Mouse (Mus musculus) neural tube, embryonic 11.5 days (tissue): ENCODE data around the gene Kif1b. TPM values are rescaled to one million over a fixed set of nuclear protein-coding genes. Genes with fewer than 3 reads are reported as not detected.
"Not testable (repeated sequence)": the region's sequence is repeated elsewhere in the genome, so short reads cannot be mapped to it uniquely, and the experiment has no call there.

ENCODE experiments used
- ATAC-seq: fragments of 200-750 bp; cut with Nextera tagmentation; 2 replicates; pipeline ENCODE4 v1.8.0; 2017; ENCODE audit warnings: moderate number of reproducible peaks, mild to moderate bottlenecking, moderate TSS enrichment, moderate library complexity; ENCODE audit not compliant: insufficient read depth, low FRiP score, low TSS enrichment
- DNase-seq: peaks from one replicate; pipeline ENCODE4 v3.0.0-alpha.2; 2015; ENCODE audit warnings: low spot score
- H3K27ac ChIP-seq: fragments of 300-500 bp; sonication (generic); 2 replicates; pipeline ENCODE4 v1.5.1; 2014; ENCODE audit warnings: low read depth, mild to moderate bottlenecking, low read length
- H3K27me3 ChIP-seq: fragments of 300-500 bp; sonication (generic); 2 replicates; pipeline ENCODE4 v1.6.1; 2014; ENCODE audit warnings: mild to moderate bottlenecking, low read length, mixed read lengths; ENCODE audit not compliant: control insufficient read depth, insufficient read depth
- H3K36me3 ChIP-seq: fragments of 300-500 bp; sonication (generic); 2 replicates; pipeline ENCODE4 v1.6.1; 2014; ENCODE audit warnings: mild to moderate bottlenecking, low read length, moderate library complexity, mixed read lengths; ENCODE audit not compliant: control insufficient read depth, insufficient read depth
- H3K4me1 ChIP-seq: fragments of 300-500 bp; sonication (generic); 2 replicates; pipeline ENCODE4 v1.6.1; 2014; ENCODE audit warnings: low read length, mixed read lengths; ENCODE audit not compliant: control insufficient read depth, insufficient read depth
- H3K4me2 ChIP-seq: fragments of 300-500 bp; sonication (generic); 2 replicates; pipeline ENCODE4 v1.6.1; 2014; ENCODE audit warnings: low read depth, mild to moderate bottlenecking, moderate library complexity
- H3K4me3 ChIP-seq: fragments of 300-500 bp; sonication (generic); 2 replicates; pipeline ENCODE4 v1.5.1; 2014; ENCODE audit warnings: low read depth, low read length
- H3K9ac ChIP-seq: fragments of 300-500 bp; sonication (generic); 2 replicates; pipeline ENCODE4 v1.6.1; 2014; ENCODE audit warnings: mild to moderate bottlenecking, low read length
- H3K9me3 ChIP-seq: fragments of 300-500 bp; sonication (generic); 2 replicates; pipeline ENCODE4 v1.6.1; 2016; ENCODE audit warnings: low read length; ENCODE audit not compliant: control insufficient read depth
- WGBS: fragments of 180-500 bp; shearing (Covaris S2); extraction: QIAGEN DNeasy Blood & Tissue Kit; methylation state at CpG from one replicate; pipeline ENCODE4 v1.1.7; 2014; 5-methylcytosine and 5-hydroxymethylcytosine counted together
- polyA plus RNA-seq: library from polyadenylated mRNA; unstranded; fragments of >200 nt; fragmentation: Nextera tagmentation; extraction: Ambion mirVana; gene quantifications from 2 replicates; pipeline ENCODE4 v1.2.1, GENCODE M21; 2014

The Kif1b gene
- polyA plus RNA-seq, 1 experiment from 2014 or later, result 104 TPM

DNA sequence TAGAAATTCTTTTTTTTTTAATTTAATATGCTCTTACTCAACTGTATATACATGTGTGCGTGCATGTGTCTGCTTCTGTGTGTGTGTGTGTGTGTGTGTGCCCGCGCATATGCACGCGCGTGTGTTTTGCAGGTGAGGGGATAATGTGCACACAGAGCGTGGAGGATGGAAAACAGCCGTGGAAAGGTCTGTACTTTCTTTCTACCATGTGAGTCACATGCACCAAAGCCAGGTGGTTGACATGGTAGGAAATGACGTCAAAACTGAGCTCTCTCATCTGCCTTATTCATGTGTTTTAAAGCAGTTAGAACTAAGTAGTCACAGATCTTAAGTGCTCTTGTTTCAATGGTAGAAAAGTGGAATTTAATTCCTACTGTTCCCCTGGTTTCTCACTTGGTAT is 91.5 kb downstream of the Kif1b start:
- Histone ChIP-seq H3K4me3 (no peak overlapping the region), H3K9ac (no peak overlapping the region), H3K36me3 (peaks cover 26% of the 10 kb centered on the region), H3K27ac (no peak overlapping the region), H3K27me3 (no peaks in the 10 kb centered on the region), H3K4me2 (no peak overlapping the region), H3K9me3 (no peaks in the 10 kb centered on the region), H3K4me1 (no peaks in the 10 kb centered on the region)
- DNase-seq (no peak), ATAC-seq (no peak)
- 87% methylated on average over 9 of the region's 9 CpGs for WGBS

GRCm38 (mm10) chr4:149215397-149215796 is 92.1 kb downstream of the Kif1b start:
- Histone ChIP-seq H3K36me3 (peaks cover 28% of the 10 kb centered on the region), H3K27ac (no peak overlapping the region), H3K4me2 (no peak overlapping the region), H3K9me3 (no peaks in the 10 kb centered on the region), H3K4me1 (no peaks in the 10 kb centered on the region), H3K27me3 (no peaks in the 10 kb centered on the region), H3K9ac (no peak overlapping the region), H3K4me3 (no peak overlapping the region)
- DNase-seq, result no peak
- no peak for ATAC-seq
- WGBS, result 35% methylated on average over 2 of the region's 2 CpGs

GRCm38 (mm10) chr4:149214468-149214867 is 93.0 kb downstream of the Kif1b start:
- WGBS, result 97% methylated on average over 2 of the region's 2 CpGs
- H3K36me3 ChIP-seq, result peaks cover 28% of the 10 kb centered on the region
- ATAC-seq, result not testable (repeated sequence)

GRCm38 (mm10) chr4:149213466-149213865 is 94.0 kb downstream of the Kif1b start:
- DNase-seq, result no peak
- no peaks in the 10 kb centered on the region for H3K4me1 ChIP-seq
- no peak for ATAC-seq
- H3K36me3 ChIP-seq, result peaks cover 28% of the 10 kb centered on the region
- H3K27me3 ChIP-seq, result no peaks in the 10 kb centered on the region
- H3K27ac ChIP-seq, result no peak overlapping the region
- H3K9me3 ChIP-seq, result no peaks in the 10 kb centered on the region
- no peak overlapping the region for H3K4me3 ChIP-seq
- 96% methylated on average over 9 of the region's 9 CpGs for WGBS
- no peak overlapping the region for H3K4me2 ChIP-seq
- H3K9ac ChIP-seq, result no peak overlapping the region

More at GRCm38 (mm10) chr4:149214468-149214867, 93.0 kb downstream of the Kif1b start:
- H3K4me2 ChIP-seq, H3K9me3 ChIP-seq, DNase-seq, H3K9ac ChIP-seq, H3K4me1 ChIP-seq, H3K27me3 ChIP-seq, H3K4me3 ChIP-seq, H3K27ac ChIP-seq: not testable (repeated sequence)

DNA sequence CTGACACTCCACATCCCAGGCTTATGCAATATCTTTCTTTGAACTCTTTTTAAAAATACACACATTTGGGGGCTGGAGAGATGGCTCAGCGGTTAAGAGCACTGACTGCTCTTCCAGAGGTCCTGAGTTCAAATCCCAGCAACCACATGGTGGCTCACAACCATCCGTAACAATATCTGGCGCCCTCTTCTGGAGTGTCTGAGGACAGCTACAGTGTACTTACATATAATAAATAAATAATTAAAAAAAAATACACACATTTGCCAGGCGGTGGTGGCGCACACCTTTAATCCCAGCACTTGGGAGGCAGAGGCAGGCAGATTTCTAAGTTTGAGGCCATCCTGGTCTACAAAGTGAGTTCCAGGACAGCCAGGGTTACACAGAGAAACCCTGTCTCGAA is 96.1 kb downstream of the Kif1b start:
- not testable (repeated sequence) for H3K9ac ChIP-seq, H3K4me2 ChIP-seq, H3K9me3 ChIP-seq, H3K27me3 ChIP-seq, H3K4me3 ChIP-seq, H3K27ac ChIP-seq, ATAC-seq, DNase-seq, H3K4me1 ChIP-seq
- 93% methylated on average over 6 of the region's 6 CpGs for WGBS
- peaks cover 32% of the 10 kb centered on the region for H3K36me3 ChIP-seq

- Histone ChIP-seq H3K4me3 (no peak overlapping the region), H3K36me3 (peaks cover 14% of the 10 kb centered on the region), H3K27me3 (no peaks in the 10 kb centered on the region), H3K4me2 (no peak overlapping the region), H3K9ac (no peak overlapping the region), H3K4me1 (no peaks in the 10 kb centered on the region), H3K27ac (no peak overlapping the region), H3K9me3 (no peaks in the 10 kb centered on the region)
- 94% methylated on average over 3 of the region's 3 CpGs for WGBS
- DNase-seq, result no peak
- no peak for ATAC-seq
Observed at GRCm38 (mm10) chr4:149202467-149202866, 105.0 kb downstream of the Kif1b start.

DNA sequence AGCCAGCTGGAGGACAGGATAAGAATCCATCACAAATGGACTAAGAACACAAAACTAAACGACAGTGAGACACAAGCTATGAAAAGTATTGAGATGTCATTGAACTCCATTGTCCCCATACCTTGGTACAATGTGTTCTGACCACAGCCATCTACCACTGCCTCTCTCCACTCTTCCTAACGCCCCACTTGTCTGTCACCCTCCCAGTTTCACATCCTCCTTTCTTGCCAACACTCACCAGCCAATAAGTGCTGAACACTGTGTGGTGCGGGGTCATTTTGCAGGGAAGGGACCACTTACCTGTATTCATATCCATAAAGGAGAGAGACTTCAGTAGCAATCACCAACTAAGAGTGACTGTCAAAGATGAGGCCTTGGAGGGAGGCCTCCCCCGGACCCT is 106.4 kb downstream of the Kif1b start:
- ATAC-seq (no peak), DNase-seq (no peak)
- Histone ChIP-seq H3K27ac (no peak overlapping the region), H3K27me3 (no peaks in the 10 kb centered on the region), H3K4me1 (no peaks in the 10 kb centered on the region), H3K4me2 (no peak overlapping the region), H3K9me3 (no peaks in the 10 kb centered on the region), H3K36me3 (peaks cover 14% of the 10 kb centered on the region), H3K9ac (no peak overlapping the region), H3K4me3 (no peak overlapping the region)
- 90% methylated on average over 4 of the region's 4 CpGs for WGBS

- WGBS, result 88% methylated on average over 1 of the region's 1 CpGs
- H3K9me3 ChIP-seq, result no peaks in the 10 kb centered on the region
- no peaks in the 10 kb centered on the region for H3K4me1 ChIP-seq
- DNase-seq, result no peak
- H3K4me3 ChIP-seq, result no peak overlapping the region
- H3K9ac ChIP-seq, result no peak overlapping the region
- H3K4me2 ChIP-seq, result no peak overlapping the region
- no peaks in the 10 kb centered on the region for H3K27me3 ChIP-seq
- no peak overlapping the region for H3K27ac ChIP-seq
- peaks cover 7% of the 10 kb centered on the region for H3K36me3 ChIP-seq
- no peak for ATAC-seq
Observed at GRCm38 (mm10) chr4:149197180-149197579, 110.3 kb downstream of the Kif1b start.

GRCm38 (mm10) chr4:149191103-149191502 is 116.4 kb downstream of the Kif1b start:
- H3K4me3 ChIP-seq, result no peak overlapping the region
- 94% methylated on average over 7 of the region's 7 CpGs for WGBS
- H3K27ac ChIP-seq, result no peak overlapping the region
- no peaks in the 10 kb centered on the region for H3K4me1 ChIP-seq
- no peak overlapping the region for H3K4me2 ChIP-seq
- no peaks in the 10 kb centered on the region for H3K27me3 ChIP-seq
- H3K36me3 ChIP-seq, result peaks cover 18% of the 10 kb centered on the region
- ATAC-seq, result no peak
- no peak overlapping the region for H3K9ac ChIP-seq
- H3K9me3 ChIP-seq, result no peaks in the 10 kb centered on the region
- DNase-seq, result no peak
